Mouse (Mus musculus) cerebellum, postnatal 14 days (tissue): ENCODE data around the gene Crybb3.
A peak's percentile ranks its signal among the peaks of the same experiment; 100 is the strongest.

Experiments
- DNase-seq, 2 experiments: peaks; one replicate each; pipeline ENCODE4 v3.0.0; 2021; ENCODE audit warnings: mixed read lengths in 2 of 2

Gene Crybb3

DNA sequence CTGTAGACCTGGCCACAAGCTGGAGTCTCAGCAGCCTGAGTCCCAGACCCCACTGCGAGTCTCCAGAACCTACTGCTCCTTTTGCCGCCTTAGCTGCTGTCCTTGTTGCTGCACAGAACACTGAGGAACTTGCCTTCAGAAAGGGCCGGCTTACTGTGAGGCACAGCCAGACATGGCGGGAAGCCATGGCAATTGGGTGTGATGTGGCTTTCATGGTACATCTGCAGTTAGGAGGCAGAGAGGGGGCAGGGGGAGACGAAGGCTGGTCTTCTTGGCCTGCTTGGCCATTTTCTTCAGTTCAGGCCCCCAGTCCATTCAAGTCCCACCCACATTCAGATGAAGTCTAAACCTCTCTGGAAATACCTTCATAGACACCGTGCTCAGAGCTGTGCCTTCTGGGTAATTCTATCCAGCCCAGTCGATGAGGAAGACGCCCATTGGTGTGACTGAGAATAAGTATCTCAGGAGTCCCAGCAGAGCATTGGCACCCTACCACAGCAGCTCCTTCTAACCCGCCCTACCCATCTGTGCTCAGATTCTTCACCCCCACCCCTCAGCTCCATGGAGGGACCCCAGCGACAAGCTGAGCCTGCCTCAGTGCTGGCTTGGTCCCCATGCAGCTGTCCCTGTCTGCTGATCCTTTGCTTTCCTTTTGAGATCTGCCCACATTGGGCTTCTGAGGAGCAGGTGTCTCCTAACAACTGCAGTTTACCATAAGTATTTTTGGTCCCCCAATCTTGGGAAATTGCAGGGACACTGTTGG, 35.7 kb downstream of the Crybb3 start:
- peak in 1 of 2 experiments; percentile 51 for DNase-seq

GRCm38 (mm10) chr5:113043531-113043930, 37.9 kb downstream of the Crybb3 start:
- DNase-seq, result peak; percentile 90

DNA sequence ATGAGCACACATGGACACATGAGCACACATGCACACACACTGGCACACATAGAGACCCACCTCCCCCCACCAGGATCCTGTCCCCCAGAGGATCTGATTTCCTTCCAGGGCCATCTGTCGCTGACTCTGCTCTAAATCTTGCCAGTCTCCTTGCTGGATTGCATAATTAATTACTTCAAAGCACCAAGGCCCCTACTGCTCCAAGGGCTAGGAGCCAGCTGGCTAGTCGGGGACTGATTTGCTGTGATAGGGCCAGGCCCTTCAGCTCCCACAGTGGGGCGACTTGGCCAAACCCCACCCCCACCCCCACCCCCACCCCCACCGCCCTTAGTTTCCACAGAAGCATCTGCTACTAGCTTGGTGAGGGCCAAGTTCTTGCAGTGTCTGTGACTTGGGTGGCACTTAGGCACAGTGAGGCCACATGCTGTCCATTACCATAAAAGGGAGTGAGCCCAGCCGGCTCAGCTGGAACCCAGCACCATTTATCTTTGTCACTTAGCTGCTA, 39.8 kb downstream of the Crybb3 start:
- peak; percentile 97 to 99 for DNase-seq

DNA sequence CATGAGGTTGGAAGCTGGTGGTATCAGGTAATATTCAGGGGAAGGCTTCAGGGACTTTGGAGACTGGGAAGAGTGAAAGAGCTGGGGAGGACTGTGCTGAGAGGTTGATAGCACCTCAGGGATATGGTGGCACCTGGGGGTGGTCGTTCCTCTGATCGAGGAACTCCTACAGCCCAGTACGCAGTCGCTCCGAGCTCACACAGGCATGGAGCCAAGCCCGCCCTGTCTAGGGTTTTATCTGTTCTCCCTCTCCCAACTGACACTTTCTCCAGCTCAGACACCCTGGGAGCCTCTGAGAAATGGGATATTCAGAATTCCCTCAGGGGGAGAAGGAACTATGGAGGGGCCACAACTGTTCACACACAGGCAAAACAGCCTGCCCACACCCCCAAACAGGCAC, 40.6 kb downstream of the Crybb3 start:
- DNase-seq, result peak; percentile 72 to 76

GRCm38 (mm10) chr5:113038601-113039000, 42.8 kb downstream of the Crybb3 start:
- no peak for DNase-seq

DNA sequence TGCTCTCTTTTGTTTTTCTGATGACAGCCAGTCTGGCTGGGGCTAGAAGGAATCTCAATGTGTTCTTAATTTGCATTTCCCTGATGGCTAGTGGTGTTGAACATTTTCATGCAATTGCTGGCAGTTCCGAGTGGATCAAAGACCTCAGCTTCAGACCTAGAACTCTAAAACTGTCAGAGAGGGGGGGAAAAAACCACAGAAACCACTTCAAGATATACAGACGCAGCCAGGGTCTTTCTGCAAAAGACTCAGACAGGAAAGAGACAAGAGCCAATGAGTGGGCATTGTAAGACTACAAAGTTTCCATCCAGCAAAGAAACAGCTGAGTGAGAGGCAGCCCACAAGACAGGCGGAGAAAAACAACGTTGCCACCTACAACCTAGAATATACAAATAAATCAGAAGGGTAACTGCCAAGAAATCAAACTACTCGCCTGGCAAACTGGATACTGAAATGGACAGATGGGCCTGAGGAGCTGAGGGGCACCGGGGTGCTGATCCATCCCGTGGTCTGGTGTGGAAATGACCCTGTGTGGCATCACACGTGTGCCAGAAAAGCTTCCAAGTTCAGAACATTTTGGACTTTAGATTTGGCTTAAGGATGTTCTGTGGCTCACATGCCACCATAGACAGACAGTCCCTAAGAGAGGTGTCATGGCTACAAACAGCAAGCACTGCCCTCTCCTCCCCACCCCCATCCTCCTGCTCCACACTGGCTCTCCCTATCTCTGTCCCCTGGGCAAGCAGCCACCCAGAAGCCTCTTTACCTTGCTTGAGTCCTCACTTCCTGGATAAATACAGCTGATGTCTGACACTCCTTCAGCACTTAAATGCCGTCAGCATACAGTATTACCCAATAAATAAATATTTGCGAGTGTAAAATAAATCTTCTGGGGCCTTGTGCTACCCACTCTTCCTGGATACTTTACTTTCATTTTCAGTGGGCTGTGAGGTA, 46.0 kb downstream of the Crybb3 start:
- DNase-seq, result peak; percentile 56 to 60

DNA sequence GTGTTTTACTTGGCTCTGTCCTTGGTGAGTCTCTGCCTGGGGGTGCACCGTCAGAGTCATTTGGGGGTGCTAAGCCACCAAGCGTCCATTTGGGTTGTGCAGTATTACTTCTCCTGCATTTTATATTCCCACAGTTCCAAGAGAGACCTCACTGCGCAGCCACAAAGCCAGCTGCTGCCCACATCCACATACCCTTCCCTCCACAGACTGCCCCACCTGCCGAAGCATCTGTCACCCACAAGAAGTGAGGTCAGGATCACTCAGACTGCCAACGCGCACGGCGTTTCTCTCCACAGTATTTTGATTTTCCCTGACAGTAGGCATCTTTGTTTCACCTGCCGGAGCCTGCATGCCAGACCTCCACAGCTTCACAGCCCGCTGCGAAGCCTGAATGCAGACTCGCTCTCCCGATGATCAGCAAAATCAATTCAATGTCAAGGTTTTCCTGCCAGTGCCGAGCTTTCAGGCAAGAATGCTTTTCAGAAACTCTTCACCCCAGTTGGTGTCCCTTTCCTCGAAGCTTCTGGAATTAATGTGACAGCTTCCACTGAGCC, 50.1 kb downstream of the Crybb3 start:
- DNase-seq, result peak; percentile 58 to 65

- peak in 1 of 2 experiments; percentile 61 for DNase-seq
Measured at GRCm38 (mm10) chr5:113030082-113030481, 51.3 kb downstream of the Crybb3 start.

DNA sequence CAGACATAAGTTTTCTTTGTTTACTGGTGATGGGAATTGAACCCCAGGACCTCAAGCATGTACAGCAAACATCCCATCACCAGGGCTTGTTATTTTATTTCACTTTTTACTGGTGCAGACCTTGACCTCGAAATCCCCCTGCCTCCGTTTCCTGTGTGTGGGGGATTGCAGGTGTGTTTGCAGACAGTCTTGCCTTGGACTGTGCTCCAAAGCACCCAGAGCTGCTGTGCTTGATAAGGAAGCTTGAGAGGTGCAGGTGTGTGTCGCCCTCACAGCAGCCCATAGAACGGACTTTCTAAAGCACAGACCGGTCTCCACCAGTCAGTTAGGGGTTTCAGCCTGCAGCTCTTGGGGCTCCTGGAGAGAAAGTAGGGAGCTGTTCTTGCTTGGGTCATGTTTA, 54.7 kb downstream of the Crybb3 start:
- DNase-seq, result no peak
